Mouse (Mus musculus): Measurements from ENCODE around the gene Leng8.
"Not testable (repeated sequence)": the region's sequence is repeated elsewhere in the genome, so short reads cannot be mapped to it uniquely, and the experiment has no call there.

The Leng8 gene

DNA sequence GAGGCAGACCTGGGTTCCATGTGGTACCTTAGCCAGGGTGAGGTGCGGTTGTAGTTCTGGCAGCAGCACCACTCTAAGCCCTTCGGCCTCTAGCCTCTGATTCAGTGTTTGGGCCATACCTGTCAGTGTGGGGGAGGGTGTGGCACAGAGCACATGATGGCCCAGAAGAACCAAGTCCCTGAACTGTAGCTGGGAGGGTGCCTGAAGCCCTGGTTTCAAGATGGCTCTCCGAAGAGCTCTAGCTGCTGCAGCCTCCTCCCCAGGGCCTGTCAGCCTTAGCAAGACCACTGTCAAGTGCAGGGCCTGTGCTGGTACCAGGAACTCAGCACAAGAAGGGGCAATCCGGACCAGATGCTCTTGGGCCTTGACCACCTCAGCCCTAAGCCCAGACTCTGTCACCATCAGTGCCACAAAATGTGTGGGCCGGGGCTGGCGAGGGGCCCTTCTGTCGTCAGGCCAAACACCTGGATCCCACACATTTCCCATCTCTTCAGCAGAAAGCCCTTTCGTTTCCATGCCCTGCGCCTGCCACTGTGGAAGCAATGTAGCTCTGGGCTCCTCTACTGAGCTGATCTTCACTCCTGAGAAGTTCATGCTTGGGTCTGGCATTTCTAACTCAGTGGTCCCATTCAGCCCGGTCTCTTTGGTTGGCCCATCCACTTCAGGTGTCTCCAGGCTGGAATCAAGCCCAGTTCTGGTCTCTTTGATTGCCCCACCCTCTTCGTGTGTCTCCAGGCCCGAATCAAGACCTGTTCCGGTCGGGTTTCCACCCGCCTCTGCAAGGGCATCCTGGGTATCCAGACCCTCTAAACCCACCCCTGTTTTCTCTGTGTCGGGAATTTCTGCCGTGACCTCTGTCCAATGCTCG is 11.7 kb downstream of the Leng8 start:
- DNase-seq = no peak

DNA sequence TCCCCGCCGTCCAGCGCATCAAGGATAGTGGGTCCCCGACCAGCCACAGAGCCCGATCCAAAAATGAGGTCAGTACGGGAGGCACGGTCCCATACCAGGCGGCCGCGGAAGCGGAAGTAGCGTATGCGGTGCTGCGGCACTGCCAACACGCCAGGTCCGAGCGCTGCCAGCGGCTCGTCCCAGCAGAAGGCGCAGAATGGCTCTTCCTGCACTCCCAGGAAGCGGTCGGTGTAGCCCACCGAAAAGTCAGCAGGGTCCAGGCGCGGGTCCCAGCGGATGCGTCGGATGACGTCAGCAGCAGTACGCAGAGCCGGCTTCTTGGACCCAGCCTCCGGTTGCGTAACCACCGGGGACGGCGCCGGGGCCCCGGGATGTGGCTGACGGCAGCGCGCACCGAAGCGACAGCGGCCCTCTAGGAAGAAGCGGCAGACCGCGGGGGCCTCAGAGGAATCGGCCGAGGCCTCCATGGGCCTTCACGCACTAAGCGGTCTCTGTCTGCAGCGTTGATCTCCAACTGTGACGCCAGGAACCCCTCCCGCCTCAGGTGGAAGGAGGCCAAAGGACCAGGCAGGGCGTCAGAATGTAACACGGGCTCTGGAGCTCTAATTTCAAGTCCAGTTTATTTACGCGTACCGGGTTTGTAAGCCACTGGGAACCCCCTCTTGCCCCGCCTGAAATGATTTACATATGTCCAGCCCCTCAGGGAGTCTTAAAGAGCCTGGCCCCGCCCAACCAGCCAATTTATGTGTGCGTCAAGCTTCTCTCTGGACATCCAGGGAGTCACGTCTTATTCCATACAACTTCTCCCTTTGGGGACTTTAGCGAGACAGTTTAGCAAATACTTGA is 12.6 kb downstream of the Leng8 start:
- DNase-seq = peak; percentile 83

DNA sequence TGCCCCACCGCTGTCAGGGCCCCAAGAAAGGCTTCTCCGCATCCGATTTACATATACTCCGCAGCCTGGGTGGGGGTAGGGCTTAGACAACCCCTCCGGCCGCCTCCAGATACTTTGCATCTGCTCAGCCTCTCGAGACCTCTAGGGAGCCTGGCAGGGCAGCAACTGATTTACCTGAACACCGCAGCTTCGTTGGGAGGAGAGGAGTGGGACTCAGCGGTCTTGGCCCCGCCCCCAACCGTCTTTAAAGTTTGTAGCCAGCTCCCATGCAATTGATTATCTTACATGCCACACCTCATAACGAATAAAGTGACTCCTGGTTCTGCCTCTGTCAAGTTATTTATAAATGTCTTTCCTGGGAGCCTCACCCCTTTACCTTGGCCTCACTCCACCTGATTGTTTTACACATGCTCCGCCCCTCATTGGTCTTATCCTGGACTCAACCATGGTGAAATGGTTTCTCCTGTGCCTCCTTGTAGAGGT is 13.3 kb downstream of the Leng8 start, which contains the start of gene Leng9:
Gene Leng9 (minus strand): TSS at position 316 of the 483 bp plus-strand sequence.
- DNase-seq = peak; percentile 46

DNA sequence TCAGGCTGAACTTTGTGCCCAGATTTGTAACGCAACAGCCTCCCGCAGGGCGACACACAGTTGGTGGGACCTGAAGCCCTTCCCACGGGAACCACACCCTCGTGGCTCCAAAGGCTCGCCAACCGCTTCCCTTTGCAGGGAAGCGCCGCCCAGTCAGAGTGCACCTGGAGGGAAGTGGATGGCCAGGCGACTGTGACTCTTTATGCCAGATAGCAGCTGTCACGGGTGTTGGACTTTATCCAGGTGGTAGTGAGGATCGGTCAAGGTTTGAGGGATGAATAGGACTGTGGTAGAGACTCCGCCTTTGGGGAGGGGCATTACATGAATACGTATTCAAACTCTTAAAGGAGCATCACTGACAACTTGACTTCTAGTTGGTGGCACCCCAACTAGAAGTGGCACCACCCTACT is 14.0 kb downstream of the Leng8 start:
- peak; percentile 47 for DNase-seq

DNA sequence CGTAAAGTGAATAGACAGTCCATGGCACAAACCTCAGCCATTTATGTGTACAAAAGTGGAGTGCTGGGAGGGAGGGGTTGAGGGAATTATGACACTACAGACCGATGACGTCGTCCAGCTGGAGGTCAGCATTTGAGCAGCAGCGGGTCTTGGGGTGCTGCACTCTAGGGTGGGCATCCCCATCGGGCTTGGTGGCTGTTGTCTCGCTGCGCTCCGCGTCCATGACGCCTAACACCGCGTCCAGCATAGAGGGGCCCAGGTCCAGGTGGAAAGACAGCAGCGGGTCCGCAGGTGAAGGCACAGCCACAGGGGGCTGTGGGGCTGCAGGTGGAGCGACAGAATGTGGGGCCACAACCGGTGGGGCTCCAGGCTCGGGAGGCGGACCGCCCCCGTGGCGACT is 14.4 kb downstream of the Leng8 start:
- DNase-seq = no peak

DNA sequence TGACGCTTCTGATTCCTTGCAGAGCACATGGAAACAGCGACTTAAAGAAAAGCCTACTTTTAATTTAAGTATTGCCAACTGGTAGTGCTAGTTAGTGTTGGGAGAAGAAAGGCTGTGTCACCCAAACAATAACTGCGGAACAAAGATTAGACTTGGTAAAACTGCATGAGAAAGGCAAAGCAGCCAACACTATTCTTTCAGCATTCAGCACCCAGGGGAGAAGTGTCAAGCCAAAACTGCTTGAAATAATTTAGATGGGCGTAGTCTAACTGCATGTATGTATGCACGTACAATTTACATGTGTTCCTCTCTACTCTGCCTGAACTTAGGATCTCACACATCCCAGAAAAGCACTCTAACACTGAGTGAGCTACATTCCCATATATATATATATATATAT is 17.5 kb downstream of the Leng8 start:
- DNase-seq = no peak

DNA sequence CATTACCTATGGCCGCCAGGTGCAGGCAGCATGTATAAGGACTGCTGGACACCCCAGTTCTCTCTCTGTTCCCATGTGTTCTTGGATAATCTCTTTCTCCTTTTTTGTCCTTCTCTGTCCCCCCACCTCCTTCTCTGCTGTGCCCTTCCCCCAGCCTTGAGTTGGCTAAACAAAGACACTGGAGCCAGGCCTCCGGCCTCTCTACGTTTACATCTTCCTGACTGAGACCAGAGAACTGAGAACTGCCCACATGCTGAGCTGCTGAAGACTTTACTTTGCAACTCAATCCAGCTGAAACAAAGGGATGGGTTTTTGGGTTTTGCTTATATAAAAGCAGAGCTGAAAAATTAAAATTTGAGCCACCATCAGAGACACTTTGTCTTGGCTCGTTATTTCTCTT is 18.1 kb downstream of the Leng8 start:
- DNase-seq = no peak

DNA sequence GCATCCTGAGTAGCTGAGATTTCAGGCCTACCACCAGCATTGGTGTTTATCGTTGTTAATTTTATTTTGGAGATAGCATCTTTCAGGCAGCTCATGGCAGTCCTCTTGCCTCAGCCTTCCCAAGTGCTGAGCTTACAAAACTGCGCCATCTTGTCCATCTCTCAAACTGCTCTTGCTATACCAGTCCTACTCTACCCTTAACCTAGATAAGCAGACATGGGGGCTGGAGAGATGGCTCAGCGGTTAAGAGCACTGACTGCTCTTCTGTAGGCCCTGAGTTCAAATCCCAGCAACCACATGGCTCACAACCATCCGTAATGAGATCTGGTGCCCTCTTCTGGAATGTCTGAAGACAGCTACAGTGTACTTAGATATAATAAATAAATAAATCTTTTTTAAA is 24.8 kb downstream of the Leng8 start:
- not testable (repeated sequence) for DNase-seq

DNA sequence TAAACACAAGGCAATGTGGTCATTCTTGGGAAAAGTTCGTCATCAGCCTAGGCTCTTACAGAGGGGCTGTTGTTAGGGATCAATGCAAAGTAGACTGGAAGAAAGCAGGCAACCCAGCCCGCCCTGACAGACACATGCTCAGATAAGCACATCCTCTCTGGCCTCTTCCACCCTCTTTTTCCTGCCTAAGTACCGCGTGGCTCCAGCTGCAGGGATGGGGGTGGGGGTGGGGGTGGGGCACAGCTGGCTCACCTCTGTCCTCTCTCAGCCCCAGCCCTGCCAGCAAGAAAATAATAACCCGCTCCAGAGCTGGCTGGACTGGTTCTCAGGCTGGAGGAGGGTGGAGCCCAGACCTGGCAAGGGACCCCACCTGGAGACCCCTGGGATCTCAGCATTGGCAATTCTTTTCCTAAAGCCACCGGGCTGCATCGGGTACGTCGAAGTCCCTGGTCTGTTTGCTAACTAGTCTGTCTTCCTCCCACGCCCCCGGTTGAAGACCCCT is 26.8 kb downstream of the Leng8 start:
- DNase-seq = no peak

DNA sequence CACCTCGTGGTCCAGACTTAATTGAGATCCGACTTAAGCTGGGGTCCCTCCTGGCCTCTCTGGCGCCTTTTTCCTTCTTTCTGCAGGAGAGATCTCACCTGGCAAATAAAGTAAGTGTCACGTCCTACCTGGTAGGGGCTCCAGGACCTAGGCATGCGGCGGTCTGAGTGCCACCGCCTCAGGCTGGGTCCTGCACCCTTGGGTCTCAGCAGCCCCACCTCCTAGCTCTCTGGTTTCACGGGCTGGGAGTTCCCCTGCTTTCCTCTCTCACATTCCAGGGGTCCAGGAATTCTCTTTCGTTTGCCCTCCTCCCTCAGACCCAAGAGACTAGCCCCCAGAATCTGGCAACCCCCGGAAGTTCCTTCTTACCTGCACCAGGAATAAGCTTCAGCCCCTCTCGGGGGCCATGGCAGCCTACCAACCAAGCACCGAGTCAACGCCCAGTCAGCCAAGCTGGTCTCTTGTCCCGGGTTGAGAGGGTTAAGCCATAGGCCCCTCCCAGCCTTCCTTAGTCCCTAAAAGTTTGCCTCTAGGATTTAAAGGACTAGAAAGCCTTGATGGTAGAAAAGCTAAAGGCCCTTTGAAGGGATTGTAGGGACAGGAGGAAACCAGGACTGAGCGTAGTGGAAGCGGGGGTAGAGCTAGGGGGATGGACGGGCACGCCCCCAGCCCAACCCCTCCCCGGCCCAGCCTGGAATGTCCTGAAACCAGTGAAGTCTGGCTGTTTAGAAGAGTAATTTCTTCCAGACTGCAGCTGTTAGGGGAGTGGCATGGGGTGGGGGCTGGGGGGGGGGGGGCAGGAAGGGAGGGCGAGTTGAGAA is 27.5 kb downstream of the Leng8 start, which contains the start of gene Cdc42ep5:
Gene Cdc42ep5 (minus strand): TSS at position 771 of the 821 bp plus-strand sequence.
- peak; percentile 62 for DNase-seq

DNA sequence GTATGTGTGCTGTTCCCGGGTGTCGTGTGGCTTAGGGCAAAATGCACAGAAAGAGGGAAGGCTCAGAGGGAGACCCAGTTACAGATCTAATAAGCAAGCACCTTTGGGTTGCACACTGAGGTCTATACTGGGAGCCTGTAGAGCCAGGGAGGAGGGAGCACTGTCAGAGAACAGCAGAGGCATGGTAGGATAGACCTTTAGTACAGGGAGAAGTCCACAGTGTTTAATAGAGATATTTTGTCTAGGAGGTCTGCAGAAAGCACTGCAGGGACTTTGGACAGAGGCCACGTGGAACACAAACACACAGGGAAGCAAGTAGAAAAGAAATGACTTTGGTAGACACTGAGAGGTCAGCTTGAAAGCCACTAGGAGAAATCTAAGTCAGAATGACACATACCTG is 28.4 kb downstream of the Leng8 start:
- DNase-seq = no peak

DNA sequence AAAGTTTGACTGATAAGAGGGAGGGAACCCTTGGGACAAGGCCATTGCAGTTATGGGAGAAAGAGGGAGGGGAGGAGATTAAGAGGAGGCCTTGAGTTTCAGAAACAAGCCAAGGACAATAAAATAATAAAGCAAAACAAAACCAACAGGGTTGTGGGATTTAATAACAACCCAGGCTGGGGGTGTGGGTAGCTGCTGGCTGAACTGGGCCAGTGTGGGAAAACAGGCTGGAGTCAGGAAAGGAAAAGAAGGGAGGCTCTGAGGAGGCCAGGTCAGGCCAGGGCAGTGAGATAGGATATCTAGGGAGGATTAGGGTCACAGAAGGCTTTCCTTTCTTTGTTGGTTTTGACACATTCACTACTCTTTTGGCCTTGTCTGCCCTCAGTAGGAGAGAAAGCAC is 30.3 kb downstream of the Leng8 start:
- no peak for DNase-seq

DNA sequence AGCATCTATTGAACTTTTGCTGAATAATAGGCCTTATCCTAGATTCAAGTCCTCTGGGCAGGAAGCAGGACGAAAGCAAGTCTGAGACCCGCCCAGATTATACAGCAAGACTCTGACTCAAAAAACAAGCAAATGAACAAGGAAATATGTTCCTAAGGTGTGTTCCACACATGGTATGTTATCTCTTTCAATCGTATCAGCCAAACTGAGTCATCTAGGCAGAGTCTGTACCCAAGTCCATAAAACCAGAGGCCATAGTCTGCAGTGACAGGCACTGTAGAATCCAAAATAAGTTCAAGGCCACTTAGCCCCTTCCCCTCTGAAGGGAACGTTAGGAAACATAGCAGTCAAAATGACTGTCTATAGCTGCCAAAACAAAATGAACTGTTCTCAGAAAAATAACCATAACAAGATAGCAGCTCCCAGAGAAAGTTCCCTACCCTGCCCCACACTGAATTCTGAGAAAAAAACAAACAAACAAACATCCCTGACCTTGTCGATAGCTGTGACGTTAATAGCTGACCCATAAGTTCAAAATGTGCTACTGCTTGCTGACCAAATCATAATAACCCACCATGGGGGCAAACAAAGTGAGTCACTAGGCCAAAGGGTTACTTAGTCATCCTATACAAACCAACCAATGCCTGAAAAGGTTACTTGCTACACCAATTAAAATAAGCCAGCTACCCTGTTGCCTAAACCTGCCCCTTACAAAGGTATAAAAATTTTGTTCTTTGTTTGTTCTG is 33.5 kb downstream of the Leng8 start:
- DNase-seq = no peak

DNA sequence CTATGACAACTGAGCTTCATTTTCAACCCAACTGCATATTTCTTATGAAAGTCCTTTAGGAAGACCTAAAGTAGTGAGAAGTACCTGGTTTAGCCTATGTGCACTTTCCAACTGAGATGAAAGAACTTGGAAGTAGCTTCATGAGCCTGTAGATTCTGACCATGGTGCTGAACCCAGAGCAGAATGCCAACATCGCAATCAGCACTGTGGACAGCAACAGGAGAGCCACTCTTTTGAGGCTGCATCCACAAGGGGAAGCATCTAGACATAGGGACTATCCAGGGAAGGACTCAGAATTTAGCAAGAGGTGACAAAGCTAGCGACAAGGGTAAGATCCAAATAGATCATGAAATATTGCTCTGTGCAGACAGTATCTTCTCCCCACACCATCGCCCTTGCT is 41.6 kb downstream of the Leng8 start:
- DNase-seq = peak; percentile 50

All from lung, postnatal 14 days (tissue).